Mouse (Mus musculus) midbrain, embryonic 10.5 days (tissue): ENCODE measurements around the gene Sgip1. TPM values are rescaled to one million over a fixed set of nuclear protein-coding genes. Genes with fewer than 3 reads are reported as not detected.

Experiments used
- DNase-seq: peaks from one replicate; pipeline ENCODE4 v3.0.0-alpha.2; 2017; ENCODE audit warnings: low spot score
- H3K27ac ChIP-seq: fragments of 300-500 bp; sonication (generic); replicated peaks from 2 replicates; pipeline ENCODE4 v1.5.1; 2016; ENCODE audit warnings: mild to moderate bottlenecking
- H3K27me3 ChIP-seq: fragments of 300-500 bp; sonication (generic); 2 replicates; pipeline ENCODE4 v1.6.1; 2016; ENCODE audit warnings: low read depth, mild to moderate bottlenecking; ENCODE audit not compliant: poor library complexity, severe bottlenecking
- H3K36me3 ChIP-seq: fragments of 300-500 bp; sonication (generic); 2 replicates; pipeline ENCODE4 v1.6.1; 2016; ENCODE audit warnings: mild to moderate bottlenecking, moderate library complexity
- H3K4me1 ChIP-seq: fragments of 300-500 bp; sonication (generic); 2 replicates; pipeline ENCODE4 v1.6.1; 2016
- H3K4me3 ChIP-seq: fragments of 300-500 bp; sonication (generic); 2 replicates; pipeline ENCODE4 v1.5.1; 2016; ENCODE audit warnings: mild to moderate bottlenecking, moderate library complexity
- H3K9me3 ChIP-seq: fragments of 300-500 bp; sonication (generic); replicated peaks from 2 replicates; pipeline ENCODE4 v1.6.1; 2016; ENCODE audit warnings: mild to moderate bottlenecking
- WGBS: fragments of 180-500 bp; shearing (Covaris S2); methylation state at CpG from one replicate; pipeline ENCODE4 v1.1.7; 2016; 5-methylcytosine and 5-hydroxymethylcytosine counted together
- polyA plus RNA-seq: library from polyadenylated mRNA; unstranded; fragments of >200 nt; fragmentation: Nextera tagmentation; extraction: Ambion mirVana; gene quantifications from 2 replicates; pipeline ENCODE4 v1.2.1, GENCODE M21; 2016

The Sgip1 gene
- polyA plus RNA-seq, 1 experiment from 2014 or later = 5.2 TPM

DNA sequence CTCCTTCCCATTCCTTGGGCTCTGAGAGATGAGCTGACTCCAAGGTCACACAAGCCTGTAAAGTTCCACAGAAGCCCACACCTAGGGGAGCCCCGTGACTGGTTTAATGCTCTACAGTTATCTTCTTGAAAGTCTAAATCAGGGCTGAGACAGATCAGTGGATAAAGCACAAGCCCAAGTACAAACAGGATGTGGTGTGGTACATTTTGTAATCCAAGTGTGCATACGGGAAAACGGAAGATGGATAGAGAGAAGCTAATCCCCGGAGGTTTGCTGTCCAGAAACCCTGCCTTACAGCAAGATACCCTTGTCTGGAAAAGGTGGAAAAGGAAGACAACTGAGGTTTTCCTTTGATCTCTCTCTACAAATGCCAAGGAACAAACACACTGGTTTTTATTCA is 44.1 kb downstream of the Sgip1 start:
- H3K4me3 ChIP-seq = no peak overlapping the region
- no peaks in the 10 kb centered on the region for H3K27me3 ChIP-seq
- no peaks in the 10 kb centered on the region for H3K9me3 ChIP-seq
- no peaks in the 10 kb centered on the region for H3K36me3 ChIP-seq
- DNase-seq = no peak
- peaks cover 10% of the 10 kb centered on the region for H3K4me1 ChIP-seq
- WGBS = 82% methylated on average over 4 of the region's 4 CpGs
- no peak overlapping the region for H3K27ac ChIP-seq

DNA sequence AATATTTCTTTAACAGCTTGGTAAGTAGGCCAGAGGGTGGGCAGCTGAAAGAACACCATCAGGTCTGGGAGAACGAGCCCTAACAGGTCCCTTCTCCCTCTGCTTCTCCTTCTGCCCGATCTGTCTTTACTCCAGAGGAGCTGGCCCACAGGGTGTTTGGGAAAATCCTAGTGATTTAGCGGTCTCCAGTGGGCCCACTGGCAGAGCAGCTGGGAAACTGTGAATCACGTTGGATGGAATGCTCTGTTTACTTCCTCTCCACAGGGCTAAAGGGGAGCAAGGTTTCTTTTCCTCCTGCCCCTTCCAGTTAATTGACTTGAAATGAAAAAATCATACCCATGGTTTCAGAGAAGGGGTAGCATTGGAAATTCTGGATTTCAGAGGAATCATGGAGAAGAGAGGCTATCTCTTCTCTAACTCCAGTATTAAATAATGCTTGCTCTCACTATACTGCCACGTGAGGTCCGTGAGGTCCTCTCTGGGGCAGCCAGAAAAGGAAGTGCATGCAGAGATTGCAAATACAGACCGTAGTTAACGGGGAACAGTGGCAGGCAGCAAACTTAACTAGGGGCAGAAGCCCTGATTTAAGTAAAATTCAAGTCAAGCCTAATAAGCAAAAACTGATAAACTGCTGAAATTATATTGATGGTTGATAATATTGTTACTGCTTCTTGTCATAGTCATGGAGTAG is 51.1 kb downstream of the Sgip1 start:
- Histone ChIP-seq H3K27me3 (no peaks in the 10 kb centered on the region), H3K36me3 (no peaks in the 10 kb centered on the region), H3K4me1 (no peaks in the 10 kb centered on the region), H3K27ac (0 out of 2 replicates have a peak overlapping the region, but pooled peaks have one; percentile 28), H3K9me3 (no peaks in the 10 kb centered on the region), H3K4me3 (no peak overlapping the region)
- WGBS = 82% methylated on average over 8 of the region's 8 CpGs
- no peak for DNase-seq

DNA sequence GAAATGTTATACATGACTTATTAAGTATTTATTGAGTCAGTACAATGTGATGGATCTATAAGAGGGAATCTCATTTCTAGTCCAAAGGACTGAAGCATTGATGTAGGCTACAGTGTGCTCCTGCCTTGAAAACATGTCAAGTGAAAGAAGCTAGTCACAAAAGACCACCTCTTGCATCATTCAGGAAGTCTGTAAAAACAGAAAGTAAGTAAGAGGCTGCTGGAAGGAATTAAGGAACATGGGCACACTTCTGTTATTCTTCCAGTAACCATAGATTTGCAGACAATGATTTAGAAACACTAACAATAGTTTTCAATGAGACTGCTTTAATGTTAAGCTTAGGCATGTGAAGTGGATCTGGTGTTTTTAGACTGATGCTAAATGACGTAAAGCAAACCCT is 60.4 kb downstream of the Sgip1 start:
- Histone ChIP-seq H3K9me3 (no peaks in the 10 kb centered on the region), H3K27me3 (no peaks in the 10 kb centered on the region), H3K36me3 (no peaks in the 10 kb centered on the region), H3K27ac (no peak overlapping the region), H3K4me1 (no peaks in the 10 kb centered on the region), H3K4me3 (no peak overlapping the region)
- WGBS = 88% methylated on average over 1 of the region's 1 CpGs
- DNase-seq = no peak

DNA sequence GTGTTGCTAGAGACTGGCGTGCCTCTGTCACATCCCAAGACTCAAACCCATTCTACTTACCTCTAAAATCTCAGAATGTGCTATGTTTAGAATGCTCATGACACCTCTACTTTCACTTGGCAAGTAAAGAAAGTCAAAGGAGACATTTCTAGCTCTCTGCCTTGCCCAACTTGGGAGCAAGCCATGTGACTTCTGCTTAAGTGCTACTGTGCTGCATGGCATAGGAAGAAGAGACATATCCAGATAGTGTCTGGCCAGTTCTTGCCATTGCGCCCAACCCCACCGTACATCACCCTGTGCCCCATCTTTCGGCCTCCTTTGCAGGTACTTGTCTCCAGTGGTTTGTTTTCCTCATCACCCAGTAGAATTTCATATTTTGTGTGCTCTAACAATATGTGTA is 60.8 kb downstream of the Sgip1 start:
- DNase-seq = no peak
- H3K36me3 ChIP-seq = no peaks in the 10 kb centered on the region
- WGBS = 94% methylated on average over 4 of the region's 4 CpGs
- no peak overlapping the region for H3K4me3 ChIP-seq
- no peak overlapping the region for H3K27ac ChIP-seq
- H3K27me3 ChIP-seq = no peaks in the 10 kb centered on the region
- no peaks in the 10 kb centered on the region for H3K9me3 ChIP-seq
- H3K4me1 ChIP-seq = no peaks in the 10 kb centered on the region

DNA sequence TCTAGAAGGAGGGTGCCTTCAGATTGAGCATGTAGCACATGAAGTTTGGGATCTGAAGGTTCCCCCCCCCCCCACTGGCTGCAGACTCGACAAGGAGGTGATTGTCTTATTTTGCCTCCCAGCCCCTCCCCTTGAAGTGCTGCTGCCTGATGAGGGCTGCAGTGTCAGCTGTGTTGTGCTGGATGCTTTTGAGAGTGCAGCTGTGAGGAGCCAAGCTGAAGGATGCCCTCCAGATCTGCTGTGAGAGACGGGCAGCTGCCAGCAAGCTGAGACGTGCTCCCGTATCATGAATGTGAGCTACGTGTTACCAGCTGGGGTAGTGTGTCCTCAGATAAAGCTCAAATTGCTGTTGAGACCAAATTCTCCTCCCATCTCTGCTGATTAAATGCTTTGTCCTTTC is 63.5 kb downstream of the Sgip1 start:
- Histone ChIP-seq H3K9me3 (no peaks in the 10 kb centered on the region), H3K27me3 (no peaks in the 10 kb centered on the region), H3K4me3 (no peak overlapping the region), H3K36me3 (no peaks in the 10 kb centered on the region), H3K27ac (no peak overlapping the region), H3K4me1 (no peaks in the 10 kb centered on the region)
- WGBS = 66% methylated on average over 5 of the region's 5 CpGs
- no peak for DNase-seq

DNA sequence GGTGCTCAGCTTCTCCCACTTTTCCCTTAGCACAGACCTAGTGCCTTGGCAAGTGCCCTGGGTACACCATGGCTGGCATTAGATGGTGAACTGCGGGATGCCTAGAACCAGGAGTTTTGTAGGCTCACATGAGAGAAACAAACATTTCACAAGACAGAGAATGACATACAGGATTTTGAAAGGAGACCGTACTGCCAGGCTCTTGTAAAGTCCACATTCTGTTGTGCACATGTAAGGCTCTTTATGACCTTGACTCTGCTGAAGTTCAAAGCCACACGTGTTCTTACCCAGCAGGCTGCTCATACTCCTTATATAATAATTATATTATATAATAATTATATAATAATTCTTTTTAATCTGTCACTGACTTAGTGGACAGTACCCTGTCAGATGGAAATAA is 65.9 kb downstream of the Sgip1 start:
- H3K27me3 ChIP-seq = no peaks in the 10 kb centered on the region
- H3K36me3 ChIP-seq = no peaks in the 10 kb centered on the region
- 90% methylated on average over 3 of the region's 3 CpGs for WGBS
- H3K4me1 ChIP-seq = peaks cover 11% of the 10 kb centered on the region
- no peak overlapping the region for H3K4me3 ChIP-seq
- no peak overlapping the region for H3K27ac ChIP-seq
- no peaks in the 10 kb centered on the region for H3K9me3 ChIP-seq
- DNase-seq = no peak

DNA sequence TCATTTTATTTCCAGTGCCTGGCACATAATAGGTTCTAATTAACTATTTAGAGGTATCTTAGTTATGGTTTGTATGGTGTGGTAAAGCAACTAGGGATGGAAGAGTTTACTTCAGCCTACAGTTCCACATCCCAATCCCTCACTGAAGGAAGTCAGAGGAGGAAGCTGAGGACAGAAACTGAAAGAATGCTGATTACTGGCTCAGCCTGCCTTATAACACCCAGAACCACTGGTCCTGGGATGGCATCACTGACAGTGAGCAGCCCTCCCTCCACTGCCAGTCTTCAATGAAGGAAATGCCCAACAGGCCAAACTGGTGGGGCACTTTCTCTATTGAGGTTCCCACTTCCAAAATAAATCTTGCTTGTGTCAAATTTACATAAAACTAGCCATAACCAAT is 67.2 kb downstream of the Sgip1 start:
- DNase-seq = no peak
- H3K27ac ChIP-seq = no peak overlapping the region
- no peaks in the 10 kb centered on the region for H3K27me3 ChIP-seq
- H3K9me3 ChIP-seq = no peaks in the 10 kb centered on the region
- peaks cover 15% of the 10 kb centered on the region for H3K4me1 ChIP-seq
- no peaks in the 10 kb centered on the region for H3K36me3 ChIP-seq
- no peak overlapping the region for H3K4me3 ChIP-seq

DNA sequence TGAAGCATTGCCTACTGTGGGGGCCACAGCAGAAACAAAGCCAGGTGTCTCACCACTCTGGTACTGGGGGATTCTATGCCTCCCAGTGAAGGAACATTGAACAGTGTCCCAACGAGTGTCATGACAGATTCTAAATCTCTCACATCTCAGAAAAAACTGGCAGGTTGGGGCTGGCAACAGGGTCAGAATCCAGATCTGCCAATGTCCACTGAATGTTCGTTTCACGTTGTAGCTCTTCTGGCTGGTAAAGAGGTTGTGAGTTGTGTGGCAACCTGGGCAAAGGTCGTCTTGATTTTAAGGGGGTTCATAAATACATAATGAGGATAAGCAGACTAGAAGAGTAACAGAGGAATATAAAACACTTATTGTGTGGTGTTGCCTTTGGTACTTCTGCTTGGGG is 68.2 kb downstream of the Sgip1 start:
- no peaks in the 10 kb centered on the region for H3K9me3 ChIP-seq
- peaks cover 15% of the 10 kb centered on the region for H3K4me1 ChIP-seq
- WGBS = 85% methylated on average over 4 of the region's 4 CpGs
- no peak for DNase-seq
- H3K36me3 ChIP-seq = no peaks in the 10 kb centered on the region
- H3K27me3 ChIP-seq = no peaks in the 10 kb centered on the region
- H3K4me3 ChIP-seq = no peak overlapping the region
- H3K27ac ChIP-seq = no peak overlapping the region

DNA sequence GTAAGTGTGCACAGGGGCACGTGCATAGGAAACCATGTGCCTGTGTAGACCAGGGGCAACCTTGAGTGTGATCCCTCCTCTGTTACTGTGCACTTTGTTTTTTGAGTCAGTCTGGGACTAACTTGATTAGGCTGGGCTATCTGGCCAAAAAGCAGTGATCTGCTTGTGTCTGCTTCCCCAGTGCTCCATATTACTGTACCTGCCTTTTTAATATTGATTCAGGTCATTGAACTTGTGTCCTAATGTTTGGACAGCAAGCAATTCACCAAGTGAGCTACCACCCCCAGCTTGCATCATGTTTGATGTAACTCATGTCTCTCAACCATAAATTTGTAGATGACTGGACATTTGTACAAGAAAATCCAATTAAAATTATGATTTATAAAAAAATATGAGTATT is 69.2 kb downstream of the Sgip1 start:
- 98% methylated on average over 1 of the region's 1 CpGs for WGBS
- no peak overlapping the region for H3K27ac ChIP-seq
- no peaks in the 10 kb centered on the region for H3K27me3 ChIP-seq

DNA sequence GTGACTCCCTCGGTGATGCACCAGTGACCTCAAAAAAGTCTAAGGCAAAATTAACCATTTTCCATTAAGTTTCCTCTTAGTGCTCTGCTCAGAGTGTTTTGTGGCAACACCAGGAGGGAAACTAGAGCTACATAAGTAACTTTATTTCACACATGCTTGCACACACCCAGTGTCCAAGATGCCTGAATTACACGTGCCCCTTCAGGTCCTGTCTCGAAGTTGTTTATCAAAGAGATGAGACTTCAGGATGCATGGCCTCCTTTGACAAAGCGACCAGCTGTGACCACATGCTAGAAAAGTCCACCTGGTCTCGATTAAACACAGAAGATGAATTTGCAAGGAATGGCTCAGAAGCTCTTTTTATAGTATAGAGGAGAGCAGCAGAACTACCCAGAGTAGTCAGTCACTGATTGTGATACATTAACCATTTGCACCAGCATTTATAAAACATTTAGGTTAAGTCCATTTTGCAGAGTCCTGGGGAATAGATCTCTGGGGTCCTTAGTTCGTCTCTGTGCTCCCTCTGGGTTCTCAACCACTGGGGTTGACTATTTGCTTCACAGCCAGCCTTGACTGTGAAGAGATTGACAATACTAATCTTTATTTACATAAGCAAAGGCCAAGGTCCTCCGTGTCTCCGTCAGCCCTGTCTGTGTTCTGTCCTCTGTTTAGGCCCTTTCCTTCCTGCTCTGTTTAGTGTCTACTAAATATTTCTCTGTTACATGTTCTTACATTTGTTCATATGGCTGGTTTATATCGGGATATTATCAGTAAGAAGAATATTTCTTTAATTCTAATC is 70.1 kb downstream of the Sgip1 start:
- H3K4me3 ChIP-seq = no peak overlapping the region
- 61% methylated on average over 9 of the region's 9 CpGs for WGBS
- H3K4me1 ChIP-seq = peaks cover 17% of the 10 kb centered on the region
- H3K36me3 ChIP-seq = no peaks in the 10 kb centered on the region
- H3K27me3 ChIP-seq = no peaks in the 10 kb centered on the region
- no peak overlapping the region for H3K27ac ChIP-seq
- H3K9me3 ChIP-seq = no peaks in the 10 kb centered on the region
- no peak for DNase-seq

More for the DNA sequence above, 69.2 kb downstream of the Sgip1 start:
- no peak overlapping the region for H3K4me3 ChIP-seq
- no peaks in the 10 kb centered on the region for H3K9me3 ChIP-seq
- peaks cover 15% of the 10 kb centered on the region for H3K4me1 ChIP-seq
- no peak for DNase-seq
- H3K36me3 ChIP-seq = no peaks in the 10 kb centered on the region

DNA sequence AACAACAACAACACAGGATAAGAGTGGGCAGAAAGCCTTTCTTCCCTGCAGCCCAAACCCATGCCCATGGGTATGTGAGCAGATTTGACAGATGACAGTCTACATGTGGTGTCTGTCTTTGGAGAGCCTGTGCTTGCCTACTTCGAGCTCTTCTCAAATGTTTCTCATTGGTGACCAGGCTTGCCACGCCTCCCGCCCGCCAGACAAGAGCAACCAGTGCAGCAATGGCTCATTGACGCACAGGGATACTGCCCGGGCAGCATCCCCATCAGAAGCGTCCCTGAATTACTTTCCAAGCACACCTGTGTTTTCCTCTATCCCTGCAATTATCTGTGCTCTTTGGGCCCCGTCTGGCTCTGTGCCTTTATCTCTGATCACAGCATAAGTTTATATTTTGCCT is 72.2 kb downstream of the Sgip1 start:
- Histone ChIP-seq H3K27me3 (no peaks in the 10 kb centered on the region), H3K9me3 (no peaks in the 10 kb centered on the region), H3K4me1 (peaks cover 19% of the 10 kb centered on the region), H3K4me3 (no peak overlapping the region), H3K36me3 (no peaks in the 10 kb centered on the region), H3K27ac (no peak overlapping the region)
- no peak for DNase-seq
- 85% methylated on average over 8 of the region's 8 CpGs for WGBS

DNA sequence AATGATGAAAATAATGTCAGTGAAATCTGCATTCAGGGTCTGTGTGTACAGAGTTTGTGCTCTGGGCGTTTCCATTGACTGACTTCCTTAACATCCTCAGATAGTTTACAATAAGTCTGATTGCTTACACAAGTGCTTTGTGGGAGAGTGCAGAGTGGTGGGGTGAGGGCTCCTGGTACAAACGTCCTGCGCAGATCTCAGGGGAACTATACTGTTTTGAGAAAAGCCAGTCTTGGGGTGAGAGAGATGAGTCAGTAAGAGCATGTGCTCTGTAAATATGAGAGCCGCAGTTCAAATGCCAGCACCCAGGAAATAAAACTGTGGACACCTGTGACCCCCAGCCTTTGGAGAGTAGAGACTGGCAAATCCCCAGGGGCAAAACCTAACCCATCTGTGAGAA is 80.7 kb downstream of the Sgip1 start:
- 75% methylated on average over 4 of the region's 4 CpGs for WGBS
- H3K4me3 ChIP-seq = no peak overlapping the region
- H3K27ac ChIP-seq = no peak overlapping the region
- no peak for DNase-seq
- H3K27me3 ChIP-seq = no peaks in the 10 kb centered on the region
- H3K4me1 ChIP-seq = peaks cover 10% of the 10 kb centered on the region
- no peaks in the 10 kb centered on the region for H3K36me3 ChIP-seq
- no peaks in the 10 kb centered on the region for H3K9me3 ChIP-seq

DNA sequence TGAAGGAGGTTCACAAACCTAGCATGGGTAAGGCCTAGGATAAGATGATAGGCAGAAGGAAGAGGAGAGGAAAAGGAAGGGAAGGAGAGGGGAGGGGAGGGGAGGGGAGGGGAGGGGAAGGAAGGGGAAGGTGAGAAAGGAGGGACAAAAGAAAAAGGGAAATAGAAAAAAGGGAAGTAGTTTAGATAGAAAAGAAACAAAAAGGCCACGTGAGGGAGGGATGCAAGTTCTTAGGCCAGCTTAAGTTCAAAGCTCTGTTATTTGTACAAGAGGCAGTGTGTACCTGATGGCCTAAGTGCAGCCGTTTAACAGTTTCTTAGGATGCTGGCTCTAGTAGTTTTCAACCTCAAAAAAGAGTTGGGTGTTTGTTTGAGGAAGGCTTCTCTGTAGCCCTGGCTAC is 83.4 kb downstream of the Sgip1 start:
- Histone ChIP-seq H3K36me3 (no peaks in the 10 kb centered on the region), H3K27me3 (no peaks in the 10 kb centered on the region), H3K9me3 (no peaks in the 10 kb centered on the region), H3K4me1 (peaks cover 10% of the 10 kb centered on the region), H3K27ac (no peak overlapping the region), H3K4me3 (no peak overlapping the region)
- no peak for DNase-seq
- WGBS = 70% methylated on average over 2 of the region's 2 CpGs
